Mouse (Mus musculus) kidney, adult 11 months (tissue): ENCODE results near the gene Il17rd.

Source experiments
- DNase-seq: peaks from one replicate; pipeline ENCODE4 v3.0.0; 2022

Gene Il17rd

DNA sequence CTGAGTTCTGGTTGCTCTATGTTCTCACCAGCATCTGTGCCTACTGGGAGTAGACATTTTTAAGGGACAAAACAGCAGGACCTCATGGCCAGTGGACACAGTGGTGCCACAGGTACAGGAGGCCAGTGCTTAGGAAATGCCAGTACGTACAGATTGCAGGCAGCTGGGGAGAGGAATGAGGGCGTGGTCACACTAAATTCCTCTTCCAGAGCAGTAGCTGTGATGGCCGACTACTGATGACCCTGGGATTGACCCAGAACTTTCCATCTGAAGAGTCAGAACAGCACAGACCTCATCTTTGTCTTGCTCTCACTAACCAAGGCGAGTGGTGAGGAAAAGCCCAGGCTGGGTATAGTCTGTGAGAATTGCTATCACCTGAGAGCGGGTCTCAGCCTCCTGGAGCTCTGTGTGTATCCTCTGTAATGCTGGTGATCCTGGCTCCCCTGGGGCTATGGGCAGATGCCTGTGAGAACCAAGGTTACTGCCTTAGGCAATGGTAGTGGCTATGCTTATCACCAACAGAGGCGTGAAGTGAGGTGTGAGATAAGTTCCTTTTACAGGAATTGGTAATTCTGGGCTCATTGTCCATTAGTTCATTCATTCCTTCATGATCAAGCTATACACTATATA is 111.4 kb downstream of the Il17rd start:
- DNase-seq = no peak

DNA sequence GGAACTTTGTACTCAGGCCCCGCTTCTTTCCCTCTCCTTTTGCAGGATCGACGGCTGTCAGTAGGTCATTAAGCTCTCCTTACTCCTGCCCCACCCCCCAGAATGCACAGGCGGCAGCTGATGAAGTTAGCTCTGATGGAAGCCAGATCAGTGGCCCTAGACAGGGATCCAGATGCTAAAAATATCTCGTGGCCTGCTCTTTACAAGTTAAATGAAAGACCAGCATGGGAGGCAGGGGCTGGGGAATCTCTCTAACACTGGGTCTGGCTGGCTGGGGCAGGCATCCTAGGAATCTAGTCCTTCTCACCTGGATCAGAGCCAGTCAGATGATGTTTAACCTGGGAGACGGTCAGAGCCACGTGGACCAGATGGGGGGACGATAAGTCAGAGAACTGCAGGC is 112.7 kb downstream of the Il17rd start:
- peak; percentile 89 for DNase-seq

DNA sequence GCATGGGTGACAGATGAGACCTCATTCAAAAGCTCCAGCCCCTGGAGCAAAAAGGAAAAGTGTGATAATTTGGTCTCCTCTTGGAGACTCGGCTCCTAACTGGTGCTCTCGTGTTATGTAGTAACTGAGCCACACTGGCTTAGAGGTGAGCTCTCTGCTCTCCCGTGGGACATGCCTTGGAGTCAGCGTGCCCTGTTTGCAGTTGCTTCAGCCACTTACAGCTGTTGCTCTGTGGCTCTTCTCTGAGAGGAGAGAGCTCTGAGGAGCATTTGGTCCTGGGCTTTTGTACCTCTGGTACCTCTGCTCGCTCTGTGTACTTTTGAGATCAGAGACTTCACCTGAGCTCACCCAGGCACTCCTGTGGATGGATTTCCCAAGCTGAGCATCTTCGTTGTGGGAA is 116.3 kb downstream of the Il17rd start:
- no peak for DNase-seq

DNA sequence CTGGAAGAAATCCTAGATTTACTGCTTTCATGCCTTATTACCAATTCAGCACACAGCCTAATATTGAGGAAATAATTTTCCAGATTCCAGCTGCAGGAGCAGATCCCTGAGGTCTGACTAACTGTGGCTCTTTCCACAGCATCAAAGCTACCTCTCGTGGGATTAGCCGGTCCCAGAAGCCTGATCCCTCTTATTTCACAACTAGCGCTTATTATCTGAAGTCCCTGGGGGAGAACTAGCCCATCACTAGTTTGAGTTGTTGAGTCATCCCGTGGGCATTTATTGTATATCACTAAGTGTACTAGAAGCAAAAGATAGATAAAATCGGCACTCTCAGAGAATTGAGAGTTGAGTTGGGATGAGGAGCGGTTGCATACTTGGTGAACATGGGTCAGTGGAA is 117.3 kb downstream of the Il17rd start:
- DNase-seq = no peak
